Mouse (Mus musculus) embryonic facial prominence, embryonic 15.5 days (tissue): ENCODE data around the gene Cnih3. TPM values are rescaled to one million over a fixed set of nuclear protein-coding genes. Genes with fewer than 3 reads are reported as not detected.

Experiments used
- ATAC-seq: fragments of 200-750 bp; cut with Nextera tagmentation; 2 replicates; pipeline ENCODE4 v1.8.0; 2017; ENCODE audit warnings: low read depth, moderate TSS enrichment; ENCODE audit not compliant: insufficient number of reproducible peaks, low FRiP score, low TSS enrichment
- H3K27ac ChIP-seq: fragments of 300-500 bp; sonication (generic); replicated peaks from 2 replicates; pipeline ENCODE4 v1.5.1; 2015; ENCODE audit warnings: mild to moderate bottlenecking, inconsistent platforms
- H3K27me3 ChIP-seq: fragments of 300-500 bp; sonication (generic); 2 replicates; pipeline ENCODE4 v1.6.1; 2015; ENCODE audit warnings: inconsistent platforms
- H3K36me3 ChIP-seq: fragments of 300-500 bp; sonication (generic); 2 replicates; pipeline ENCODE4 v1.6.1; 2015; ENCODE audit warnings: mild to moderate bottlenecking, inconsistent platforms
- H3K4me1 ChIP-seq: fragments of 300-500 bp; sonication (generic); 2 replicates; pipeline ENCODE4 v1.6.1; 2015; ENCODE audit warnings: inconsistent platforms
- H3K4me2 ChIP-seq: fragments of 300-500 bp; sonication (generic); replicated peaks from 2 replicates; pipeline ENCODE4 v1.6.1; 2015; ENCODE audit warnings: mild to moderate bottlenecking, inconsistent platforms
- H3K4me3 ChIP-seq: fragments of 300-500 bp; sonication (generic); replicated peaks from 2 replicates; pipeline ENCODE4 v1.5.1; 2015; ENCODE audit warnings: mild to moderate bottlenecking, inconsistent platforms
- H3K9ac ChIP-seq: fragments of 300-500 bp; sonication (generic); 2 replicates; pipeline ENCODE4 v1.6.1; 2015; ENCODE audit warnings: inconsistent platforms
- H3K9me3 ChIP-seq: fragments of 300-500 bp; sonication (generic); replicated peaks from 2 replicates; pipeline ENCODE4 v1.6.1; 2016; ENCODE audit warnings: inconsistent platforms
- WGBS: fragments of 180-500 bp; shearing (Covaris S2); methylation state at CpG from one replicate; pipeline ENCODE4 v1.1.7; 2015; 5-methylcytosine and 5-hydroxymethylcytosine counted together
- polyA plus RNA-seq: library from polyadenylated mRNA; unstranded; fragments of >200 nt; fragmentation: Nextera tagmentation; extraction: Ambion mirVana; gene quantifications from 2 replicates; pipeline ENCODE4 v1.2.1, GENCODE M21; 2015

The Cnih3 gene
- polyA plus RNA-seq, 1 experiment from 2014 or later = 1.8 TPM

GRCm38 (mm10) chr1:181476557-181476956, 124.1 kb downstream of the Cnih3 start:
- Histone ChIP-seq H3K4me3 (no peak overlapping the region), H3K9me3 (peaks cover 3% of the 10 kb centered on the region), H3K27ac (no peak overlapping the region), H3K36me3 (no peaks in the 10 kb centered on the region), H3K4me1 (no peaks in the 10 kb centered on the region), H3K27me3 (no peaks in the 10 kb centered on the region), H3K4me2 (no peak overlapping the region), H3K9ac (no peak overlapping the region)
- no peak for ATAC-seq
- 50% methylated on average over 6 of the region's 6 CpGs for WGBS

- H3K27me3 ChIP-seq = no peaks in the 10 kb centered on the region
- 70% methylated on average over 5 of the region's 5 CpGs for WGBS
- H3K9ac ChIP-seq = no peak overlapping the region
- H3K4me2 ChIP-seq = no peak overlapping the region
- H3K4me3 ChIP-seq = no peak overlapping the region
- no peak overlapping the region for H3K27ac ChIP-seq
- no peaks in the 10 kb centered on the region for H3K36me3 ChIP-seq
- H3K9me3 ChIP-seq = no peaks in the 10 kb centered on the region
- no peaks in the 10 kb centered on the region for H3K4me1 ChIP-seq
- no peak for ATAC-seq
These were observed 132.3 kb downstream of the Cnih3 start for GRCm38 (mm10) chr1:181484696-181485095.

- ATAC-seq = no peak
- H3K36me3 ChIP-seq = no peaks in the 10 kb centered on the region
- no peak overlapping the region for H3K4me2 ChIP-seq
- H3K4me1 ChIP-seq = no peaks in the 10 kb centered on the region
- no peaks in the 10 kb centered on the region for H3K9me3 ChIP-seq
- 82% methylated on average over 2 of the region's 2 CpGs for WGBS
- H3K4me3 ChIP-seq = no peak overlapping the region
- H3K9ac ChIP-seq = no peak overlapping the region
- H3K27ac ChIP-seq = no peak overlapping the region
- H3K27me3 ChIP-seq = no peaks in the 10 kb centered on the region
These were observed 151.0 kb downstream of the Cnih3 start for GRCm38 (mm10) chr1:181503471-181503870.

- Histone ChIP-seq H3K4me2 (no peak overlapping the region), H3K27ac (no peak overlapping the region), H3K9me3 (no peaks in the 10 kb centered on the region), H3K27me3 (no peaks in the 10 kb centered on the region), H3K4me3 (no peak overlapping the region), H3K4me1 (0 out of 2 replicates have a peak, but pooled peaks cover under 1% of the 10 kb centered on the region), H3K36me3 (no peaks in the 10 kb centered on the region), H3K9ac (no peak overlapping the region)
- WGBS = 59% methylated on average over 8 of the region's 8 CpGs
- ATAC-seq = no peak
These were observed 152.9 kb downstream of the Cnih3 start for GRCm38 (mm10) chr1:181505367-181505766.

Other genes with a start within 250 kb of the Cnih3 start
- 30.1 and 35.9 TPM in 2 replicates for gene Nvl, start 208.4 kb upstream of the Cnih3 start, polyA plus RNA-seq
- gene Cnih4, start 207.9 kb upstream of the Cnih3 start, polyA plus RNA-seq = 101 and 109 TPM in 2 replicates
- gene Wdr26, start 140.6 kb upstream of the Cnih3 start, polyA plus RNA-seq = 38.0 and 39.8 TPM in 2 replicates
- gene Ccdc121, start 158.8 kb downstream of the Cnih3 start, polyA plus RNA-seq = 0.85 and 1.2 TPM in 2 replicates
- 1.1 and 1.4 TPM in 2 replicates for gene Dnah14, start 223.9 kb downstream of the Cnih3 start, polyA plus RNA-seq